Mouse (Mus musculus): Measurements from ENCODE around the gene Hydin. TPM values are rescaled to one million over a fixed set of nuclear protein-coding genes. Genes with fewer than 3 reads are reported as not detected.

Hydin gene
- total and polyA plus RNA-seq, 3 experiments = 9.5 to 17.3 (median 9.8) TPM

DNA sequence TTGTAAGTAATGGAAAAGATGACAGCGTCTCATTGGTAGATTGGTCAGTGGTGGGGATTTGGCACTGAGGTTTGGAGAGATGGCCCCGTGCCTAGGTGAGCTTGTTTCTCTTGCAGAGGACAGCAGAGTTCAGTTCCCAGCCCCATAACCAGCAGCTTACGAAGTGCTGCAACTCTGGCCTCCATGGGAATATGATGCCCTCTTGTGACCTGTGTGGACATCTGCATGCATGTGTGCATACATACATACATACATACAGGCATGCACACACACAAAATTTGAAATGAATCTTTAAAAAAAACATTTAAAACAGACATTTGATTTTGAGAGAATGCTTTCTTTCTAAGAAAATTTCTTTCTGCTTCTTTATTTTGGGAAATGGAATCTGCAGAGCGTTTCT, 106.9 kb downstream of the Hydin start:
- no peaks in the 10 kb centered on the region for H3K79me2 ChIP-seq (replicated peaks; ENCODE audit: control insufficient read depth, extremely low read depth, insufficient read depth, poor library complexity, severe bottlenecking)
- no peak for TF ChIP-seq RCOR1 (conservative IDR thresholded peaks at IDR 0.05; ENCODE audit: low read depth, low read length)
- no peak for TF ChIP-seq MYC (IDR thresholded peaks at IDR 0.05; ENCODE audit: low read depth, low read length)
- TF ChIP-seq EP300 (IDR thresholded peaks at IDR 0.05; ENCODE audit: low read length) = no peak
- no peak for TF ChIP-seq BHLHE40 (IDR thresholded peaks at IDR 0.05; ENCODE audit: low read depth, low read length)
- no peak for TF ChIP-seq HCFC1 (IDR thresholded peaks at IDR 0.05; ENCODE audit: low read depth, low read length)
- no peak for TF ChIP-seq CHD1 (IDR thresholded peaks at IDR 0.05; ENCODE audit: low read depth, low read length)
- TF ChIP-seq UBTF (IDR thresholded peaks at IDR 0.05; ENCODE audit: low read depth, low read length) = no peak
- TF ChIP-seq IRF4 (IDR thresholded peaks at IDR 0.05; ENCODE audit: low read depth, low read length) = no peak
- no peak for TF ChIP-seq SIN3A (IDR thresholded peaks at IDR 0.05; ENCODE audit: low read length)
- TF ChIP-seq TCF12 (IDR thresholded peaks at IDR 0.05; ENCODE audit: low read depth, low read length) = no peak
- no peak for TF ChIP-seq ELF1 (IDR thresholded peaks at IDR 0.05; ENCODE audit: low read depth, low read length)
- TF ChIP-seq PAX5 (IDR thresholded peaks at IDR 0.05; ENCODE audit: low read length) = no peak
- no peak for TF ChIP-seq USF2 (conservative IDR thresholded peaks at IDR 0.05; ENCODE audit: low read depth, low read length)
- TF ChIP-seq NRF1 (IDR thresholded peaks at IDR 0.05; ENCODE audit: low read depth, low read length) = no peak
- no peak for TF ChIP-seq ZKSCAN1 (IDR thresholded peaks at IDR 0.05; ENCODE audit: borderline replicate concordance, low read depth, low read length)
- no peak for TF ChIP-seq E2F4 (IDR thresholded peaks at IDR 0.05; ENCODE audit: insufficient replicate concordance, low read depth, low read length)
- TF ChIP-seq CTCF (conservative IDR thresholded peaks at IDR 0.05 in 1 of 2, IDR thresholded peaks at IDR 0.05 in 1 of 2; ENCODE audit: low read depth in 2 of 2, low read length in 2 of 2) = peak in 1 of 2 experiments; percentile 68; a peak in 2 of 4 replicates
- TF ChIP-seq ETS1 (conservative IDR thresholded peaks at IDR 0.05; ENCODE audit: low read depth, low read length) = no peak
- TF ChIP-seq POLR2AphosphoS2 (IDR thresholded peaks at IDR 0.05; ENCODE audit: low read depth, low read length) = no peak
- peak; percentile 72 for TF ChIP-seq RAD21 (IDR thresholded peaks at IDR 0.05; ENCODE audit: low read depth, low read length)
- no peak for TF ChIP-seq ZC3H11A (IDR thresholded peaks at IDR 0.05; ENCODE audit: low read depth, low read length)
- TF ChIP-seq SMC3 (IDR thresholded peaks at IDR 0.05; ENCODE audit: low read depth, low read length) = peak; percentile 75
- no peaks in the 10 kb centered on the region for H3K27me3 ChIP-seq (replicated peaks)
- in situ Hi-C loops (cut with MboI; ENCODE audit: low pct_ligation_motif_present, low pct_unique_long_range_greater_than_20kb, low sequenced_read_pairs) = no loop called here
- H3K9ac ChIP-seq (ENCODE audit: insufficient read depth, low read depth) = no peak overlapping the region
- peaks cover 5 to 73% of the 10 kb centered on the region in 2 experiments for H3K36me3 ChIP-seq (replicated peaks in 1 of 2; ENCODE audit: control insufficient read depth in 1 of 2, insufficient read depth in 1 of 2, low read length in 1 of 2)
- H3K9me3 ChIP-seq (replicated peaks; ENCODE audit: low read length) = no peaks in the 10 kb centered on the region
- DNase-seq (ENCODE audit: extremely low read depth) = no peak
- peaks cover 0 to 3% of the 10 kb centered on the region in 2 experiments; a peak in 1 of 4 replicates for H3K4me1 ChIP-seq (ENCODE audit: control insufficient read depth in 1 of 2, insufficient read depth in 2 of 2)
- dilution Hi-C loops (cut with MboI; ENCODE audit: extremely low pct_ligation_motif_present, extremely low pct_unique_long_range_greater_than_20kb, low sequenced_read_pairs) = no loop called here
- no peak overlapping the region for H3K4me2 ChIP-seq (ENCODE audit: insufficient read depth, low read depth, poor library complexity, severe bottlenecking)
- H3K4me3 ChIP-seq (replicated peaks in 1 of 3; ENCODE audit: low read depth in 2 of 3, low read length in 2 of 3, poor library complexity in 1 of 3) = no peak overlapping the region
- no peak overlapping the region for H3K27ac ChIP-seq (ENCODE audit: insufficient read depth, low read depth)

DNA sequence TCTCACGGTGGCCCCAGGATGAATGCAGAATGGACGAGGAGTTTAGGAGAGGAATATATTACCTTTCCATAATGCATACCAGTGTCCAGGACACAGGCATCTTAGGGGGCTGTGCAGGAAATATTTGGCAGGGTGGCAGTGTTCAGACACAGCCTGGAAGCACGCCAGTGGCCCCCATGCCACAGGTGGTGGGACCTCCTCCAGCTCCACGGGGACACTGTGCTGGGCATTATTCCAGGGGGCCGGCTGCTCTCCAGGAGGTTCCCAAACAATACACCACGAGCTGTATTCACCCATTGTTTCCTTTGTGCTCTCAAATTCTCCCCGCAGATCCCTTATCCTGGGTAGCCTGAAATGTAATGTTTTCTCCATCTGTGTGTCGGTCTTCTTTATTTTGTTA, 116.0 kb downstream of the Hydin start:
- in situ Hi-C loops (cut with MboI; ENCODE audit: low pct_ligation_motif_present, low pct_unique_long_range_greater_than_20kb, low sequenced_read_pairs) = no loop called here
- Histone ChIP-seq H3K9me3 (replicated peaks; ENCODE audit: low read length) (no peaks in the 10 kb centered on the region), H3K9ac (ENCODE audit: insufficient read depth, low read depth) (no peak overlapping the region), H3K27me3 (replicated peaks) (no peaks in the 10 kb centered on the region), H3K36me3 (replicated peaks in 1 of 2; ENCODE audit: control insufficient read depth in 1 of 2, insufficient read depth in 1 of 2, low read length in 1 of 2) (peaks cover 6 to 68% of the 10 kb centered on the region in 2 experiments), H3K79me2 (replicated peaks; ENCODE audit: control insufficient read depth, extremely low read depth, insufficient read depth, poor library complexity, severe bottlenecking) (no peaks in the 10 kb centered on the region), H3K4me1 (ENCODE audit: control insufficient read depth in 1 of 2, insufficient read depth in 2 of 2) (peaks cover 0 to 24% of the 10 kb centered on the region in 2 experiments; a peak in 3 of 4 replicates), H3K4me2 (ENCODE audit: insufficient read depth, low read depth, poor library complexity, severe bottlenecking) (no peak overlapping the region), H3K4me3 (replicated peaks in 1 of 3; ENCODE audit: low read depth in 2 of 3, low read length in 2 of 3, poor library complexity in 1 of 3) (no peak overlapping the region), H3K27ac (ENCODE audit: insufficient read depth, low read depth) (no peak overlapping the region)
- no peak for DNase-seq (ENCODE audit: extremely low read depth)
- TF ChIP-seq CTCF (conservative IDR thresholded peaks at IDR 0.05 in 1 of 2, IDR thresholded peaks at IDR 0.05 in 1 of 2; ENCODE audit: low read depth in 2 of 2, low read length in 2 of 2) = no peak
- no peak for TF ChIP-seq TCF12 (IDR thresholded peaks at IDR 0.05; ENCODE audit: low read depth, low read length)
- dilution Hi-C loops (cut with MboI; ENCODE audit: extremely low pct_ligation_motif_present, extremely low pct_unique_long_range_greater_than_20kb, low sequenced_read_pairs) = no loop called here

Measured in CH12.LX (cell line).